Mouse (Mus musculus): Measurements from ENCODE around the gene Olfr263. TPM values are rescaled to one million over a fixed set of nuclear protein-coding genes. Genes with fewer than 3 reads are reported as not detected.
"Not testable (repeated sequence)": the region's sequence is repeated elsewhere in the genome, so short reads cannot be mapped to it uniquely, and the experiment has no call there.

The Olfr263 gene
- polyA plus RNA-seq (2012; rRNA removed), result not detected in 2 replicates

DNA sequence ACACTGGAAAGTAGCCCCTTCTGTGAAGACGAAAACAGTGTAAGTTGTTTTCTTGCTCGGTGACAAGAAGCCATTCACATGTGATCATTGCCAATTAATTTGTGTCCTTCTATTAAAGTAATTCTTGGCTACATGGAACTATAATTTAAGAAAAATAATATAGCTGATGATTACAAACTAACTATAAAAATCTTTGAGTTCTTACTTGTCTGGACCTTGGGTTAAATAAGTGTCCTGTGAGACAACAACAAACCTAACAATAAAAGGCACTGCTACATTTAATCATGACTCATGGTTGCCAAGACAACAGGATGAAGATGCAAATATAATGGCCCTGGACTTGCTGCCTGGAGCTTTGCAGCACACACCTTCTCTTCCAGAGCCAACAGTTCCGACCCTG, at the start of gene Olfr263:
TSS of gene Olfr263 (plus strand) at position 301 of the 400 bp plus-strand sequence.
- not testable (repeated sequence) for H3K27me3 ChIP-seq (replicated peaks; ENCODE audit: control insufficient read depth, insufficient read depth, low read length); DNase-seq
- WGBS, result 84% methylated on average over 3 of the region's 3 CpGs

DNA sequence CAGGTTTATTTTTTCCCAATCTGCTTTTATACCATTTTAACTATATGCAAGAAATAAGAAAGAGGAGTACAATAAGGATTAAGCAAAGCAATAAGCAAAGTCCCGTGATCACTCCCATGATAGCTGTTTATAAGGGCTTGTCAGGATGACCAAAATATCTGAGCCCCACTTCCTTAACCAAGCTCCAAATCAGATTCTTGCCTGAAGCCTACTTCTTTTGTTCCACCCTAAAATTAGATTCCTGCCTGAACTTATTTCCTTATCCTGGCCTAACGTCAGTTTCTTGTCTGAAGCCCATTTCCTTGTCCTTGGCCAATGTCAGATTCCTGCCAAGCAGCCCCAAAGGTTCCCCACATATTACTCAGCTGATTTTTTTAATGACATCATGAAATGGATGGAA, 46.8 kb upstream of the Olfr263 start:
- TF ChIP-seq CTCF (conservative IDR thresholded peaks at IDR 0.05; ENCODE audit: insufficient read depth, insufficient read length, low read depth, low read length), result no peak
- no peak for TF ChIP-seq POLR2A (IDR thresholded peaks at IDR 0.05; ENCODE audit: low read depth, low read length)
- 53% methylated on average over 2 of the region's 2 CpGs for WGBS
- H3K4me1 ChIP-seq (ENCODE audit: control insufficient read depth, insufficient read depth, low read length), result no peaks in the 10 kb centered on the region
- H3K36me3 ChIP-seq (ENCODE audit: control insufficient read depth, insufficient read depth, low read length), result no peaks in the 10 kb centered on the region
- no peak overlapping the region for H3K4me3 ChIP-seq (ENCODE audit: insufficient read depth, low read depth, low read length)
- no peak overlapping the region for H3K27ac ChIP-seq (ENCODE audit: insufficient read depth, low read depth, low read length)
- DNase-seq, result peak; percentile 62
- no peaks in the 10 kb centered on the region for H3K27me3 ChIP-seq (replicated peaks; ENCODE audit: control insufficient read depth, insufficient read depth, low read length)

More for the DNA sequence above, at the start of gene Olfr263:
- not testable (repeated sequence) for H3K27ac ChIP-seq (ENCODE audit: insufficient read depth, low read depth, low read length); H3K36me3 ChIP-seq (ENCODE audit: control insufficient read depth, insufficient read depth, low read length); H3K4me3 ChIP-seq (ENCODE audit: insufficient read depth, low read depth, low read length); H3K4me1 ChIP-seq (ENCODE audit: control insufficient read depth, insufficient read depth, low read length)

DNA sequence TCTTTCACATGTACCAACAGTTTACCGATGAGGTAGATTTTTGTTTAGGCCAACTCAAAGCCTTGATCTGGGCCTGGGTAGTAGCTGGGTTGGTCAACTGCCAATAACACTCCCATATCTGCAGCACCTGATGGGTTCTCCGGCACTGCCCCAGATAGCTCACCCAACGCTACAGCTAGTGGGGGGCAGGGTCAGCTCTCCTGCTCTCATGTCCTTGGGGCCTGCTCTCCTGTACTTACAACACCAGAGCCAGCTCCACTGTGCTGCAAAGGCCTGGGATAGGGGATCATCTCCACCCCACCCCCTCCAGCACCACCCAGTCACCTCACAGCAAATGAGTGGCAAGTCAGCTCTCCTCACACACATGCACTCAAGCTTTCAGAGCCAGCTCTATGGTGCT, 19.7 kb upstream of the Olfr263 start:
- DNase-seq, result no peak
- Histone ChIP-seq H3K27ac (ENCODE audit: insufficient read depth, low read depth, low read length) (no peak overlapping the region), H3K27me3 (replicated peaks; ENCODE audit: control insufficient read depth, insufficient read depth, low read length) (no peaks in the 10 kb centered on the region), H3K36me3 (ENCODE audit: control insufficient read depth, insufficient read depth, low read length) (no peaks in the 10 kb centered on the region), H3K4me3 (ENCODE audit: insufficient read depth, low read depth, low read length) (no peak overlapping the region), H3K4me1 (ENCODE audit: control insufficient read depth, insufficient read depth, low read length) (no peaks in the 10 kb centered on the region)
- TF ChIP-seq CTCF (conservative IDR thresholded peaks at IDR 0.05; ENCODE audit: insufficient read depth, insufficient read length, low read depth, low read length) (no peak), POLR2A (IDR thresholded peaks at IDR 0.05; ENCODE audit: low read depth, low read length) (no peak)
- WGBS, result 92% methylated on average over 3 of the region's 3 CpGs

DNA sequence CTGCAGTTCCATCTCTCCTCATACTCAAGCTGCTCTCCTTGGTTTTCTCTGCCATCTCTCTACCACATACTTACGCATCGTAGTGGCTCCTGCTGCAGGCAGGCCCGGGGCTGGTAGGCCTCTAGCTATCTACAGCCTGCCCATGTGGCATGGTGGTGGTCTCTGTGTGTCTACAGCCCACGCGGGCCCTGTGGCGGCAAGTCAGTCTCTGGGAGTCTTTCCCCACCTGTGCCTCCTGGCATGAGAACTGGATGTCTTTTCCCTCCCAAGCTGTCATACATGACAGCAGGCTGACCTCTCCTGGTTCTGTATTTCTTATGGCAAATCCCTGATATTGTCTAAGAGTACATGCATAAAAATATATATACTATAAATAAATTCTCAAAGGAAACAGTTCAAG, 19.0 kb upstream of the Olfr263 start:
- no peak overlapping the region for H3K4me3 ChIP-seq (ENCODE audit: insufficient read depth, low read depth, low read length)
- 94% methylated on average over 6 of the region's 6 CpGs for WGBS
- no peaks in the 10 kb centered on the region for H3K4me1 ChIP-seq (ENCODE audit: control insufficient read depth, insufficient read depth, low read length)
- no peak for DNase-seq
- H3K27me3 ChIP-seq (replicated peaks; ENCODE audit: control insufficient read depth, insufficient read depth, low read length), result no peaks in the 10 kb centered on the region
- H3K36me3 ChIP-seq (ENCODE audit: control insufficient read depth, insufficient read depth, low read length), result no peaks in the 10 kb centered on the region
- TF ChIP-seq CTCF (conservative IDR thresholded peaks at IDR 0.05; ENCODE audit: insufficient read depth, insufficient read length, low read depth, low read length) (no peak), POLR2A (IDR thresholded peaks at IDR 0.05; ENCODE audit: low read depth, low read length) (no peak)
- H3K27ac ChIP-seq (ENCODE audit: insufficient read depth, low read depth, low read length), result no peak overlapping the region

DNA sequence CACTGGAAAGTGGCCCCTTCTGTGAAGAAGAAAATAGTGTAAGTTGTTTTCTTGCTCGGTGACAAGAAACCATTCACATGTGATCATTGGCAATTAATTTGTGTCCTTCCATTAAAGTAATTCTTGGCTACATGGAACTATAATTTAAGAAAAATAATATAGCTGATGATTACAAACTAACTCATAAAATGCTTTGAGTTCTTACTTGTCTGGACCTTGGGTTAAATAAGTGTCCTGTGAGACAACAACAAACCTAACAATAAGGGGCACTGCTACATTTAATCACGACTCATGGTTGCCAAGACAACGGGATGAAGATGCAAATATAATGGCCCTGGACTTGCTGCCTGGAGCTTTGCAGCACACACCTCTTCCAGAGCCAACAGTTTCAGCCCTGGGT, 18.3 kb upstream of the Olfr263 start, which contains the start of gene Olfr1369-ps1:
TSS of gene Olfr1369-ps1 (plus strand) at position 301 of the 400 bp plus-strand sequence.
- not testable (repeated sequence) for H3K4me1 ChIP-seq (ENCODE audit: control insufficient read depth, insufficient read depth, low read length); H3K27ac ChIP-seq (ENCODE audit: insufficient read depth, low read depth, low read length); H3K27me3 ChIP-seq (replicated peaks; ENCODE audit: control insufficient read depth, insufficient read depth, low read length); DNase-seq; H3K4me3 ChIP-seq (ENCODE audit: insufficient read depth, low read depth, low read length); H3K36me3 ChIP-seq (ENCODE audit: control insufficient read depth, insufficient read depth, low read length)
- 82% methylated on average over 3 of the region's 3 CpGs for WGBS

DNA sequence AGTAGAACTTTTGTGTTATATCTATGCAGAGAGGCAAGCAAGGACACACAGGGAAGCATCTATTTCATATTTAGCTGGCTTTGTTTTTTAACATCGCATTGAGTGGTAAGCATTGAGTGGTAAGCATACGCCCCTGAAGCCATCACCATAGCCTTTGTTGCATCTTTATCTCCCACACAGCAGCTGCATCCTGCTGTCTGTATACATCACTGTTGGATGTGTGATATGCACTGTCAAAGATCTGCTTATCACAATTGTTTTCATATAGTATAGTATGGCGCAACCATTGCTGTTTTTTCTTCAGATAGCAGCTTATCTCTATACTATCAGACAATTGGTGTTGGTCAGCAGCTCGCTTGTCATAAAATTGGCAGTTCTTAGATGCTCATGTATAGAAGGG, 15.3 kb upstream of the Olfr263 start:
- DNase-seq, result no peak
- no peaks in the 10 kb centered on the region for H3K36me3 ChIP-seq (ENCODE audit: control insufficient read depth, insufficient read depth, low read length)
- H3K27ac ChIP-seq (ENCODE audit: insufficient read depth, low read depth, low read length), result no peak overlapping the region
- H3K4me1 ChIP-seq (ENCODE audit: control insufficient read depth, insufficient read depth, low read length), result no peaks in the 10 kb centered on the region
- 84% methylated on average over 4 of the region's 4 CpGs for WGBS
- H3K27me3 ChIP-seq (replicated peaks; ENCODE audit: control insufficient read depth, insufficient read depth, low read length), result no peaks in the 10 kb centered on the region
- TF ChIP-seq POLR2A (IDR thresholded peaks at IDR 0.05; ENCODE audit: low read depth, low read length) (no peak), CTCF (conservative IDR thresholded peaks at IDR 0.05; ENCODE audit: insufficient read depth, insufficient read length, low read depth, low read length) (no peak)
- H3K4me3 ChIP-seq (ENCODE audit: insufficient read depth, low read depth, low read length), result no peak overlapping the region

DNA sequence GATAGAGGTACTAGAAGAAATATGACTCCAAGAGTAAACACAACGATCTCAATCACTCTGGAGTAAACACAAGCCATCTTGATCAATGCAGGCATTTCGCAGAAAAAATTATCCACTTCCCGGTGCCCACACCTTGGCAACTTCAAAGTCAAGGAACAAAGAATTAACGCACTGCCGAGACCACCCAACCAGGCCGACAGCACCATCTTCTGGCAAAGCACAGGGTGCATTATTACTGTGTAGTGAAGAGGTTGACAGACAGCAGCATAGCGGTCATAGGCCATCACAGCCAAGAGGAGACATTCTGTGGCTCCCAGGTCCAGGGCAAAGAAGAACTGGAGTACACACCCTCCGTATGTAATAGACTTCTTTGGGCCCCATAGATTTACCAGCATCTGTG, 13.0 kb downstream of the Olfr263 start:
- DNase-seq, result peak; percentile 12
- no peak overlapping the region for H3K27ac ChIP-seq (ENCODE audit: insufficient read depth, low read depth, low read length)
- TF ChIP-seq POLR2A (IDR thresholded peaks at IDR 0.05; ENCODE audit: low read depth, low read length) (no peak), CTCF (conservative IDR thresholded peaks at IDR 0.05; ENCODE audit: insufficient read depth, insufficient read length, low read depth, low read length) (no peak; the same call in 1 of the 2 replicates)

DNA sequence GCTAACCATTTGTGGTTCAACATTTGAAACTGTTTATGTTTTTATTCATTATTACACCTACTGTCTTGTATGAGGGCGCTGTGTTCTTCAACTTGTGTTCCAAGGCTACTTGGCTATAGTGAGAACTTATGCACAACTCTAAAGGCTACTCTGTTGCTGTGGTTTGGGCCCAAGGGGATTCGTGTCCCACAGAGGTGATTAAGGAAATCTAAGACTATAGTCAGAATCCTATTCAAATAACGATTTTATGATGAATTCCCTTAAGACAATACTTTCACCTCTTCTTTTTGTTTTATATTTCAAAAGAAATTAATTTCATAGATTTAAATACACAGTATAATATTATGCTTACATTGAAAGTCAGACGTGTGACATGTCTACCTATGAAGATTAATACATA, 16.3 kb downstream of the Olfr263 start, which contains the start of gene Olfr1368:
TSS of gene Olfr1368 (minus strand) at position 101 of the 400 bp plus-strand sequence.
- Histone ChIP-seq H3K36me3 (ENCODE audit: control insufficient read depth, insufficient read depth, low read length) (no peaks in the 10 kb centered on the region), H3K4me3 (ENCODE audit: insufficient read depth, low read depth, low read length) (no peak within 1 kb of the TSS), H3K4me1 (ENCODE audit: control insufficient read depth, insufficient read depth, low read length) (no peaks in the 10 kb centered on the region), H3K27ac (ENCODE audit: insufficient read depth, low read depth, low read length) (no peak within 1 kb of the TSS), H3K27me3 (replicated peaks; ENCODE audit: control insufficient read depth, insufficient read depth, low read length) (no peaks in the 10 kb centered on the region)
- 75% methylated on average over 4 of the region's 4 CpGs for WGBS
- TF ChIP-seq CTCF (conservative IDR thresholded peaks at IDR 0.05; ENCODE audit: insufficient read depth, insufficient read length, low read depth, low read length), result no peak
- no peak for TF ChIP-seq POLR2A (IDR thresholded peaks at IDR 0.05; ENCODE audit: low read depth, low read length)
- no peak for DNase-seq

More for the DNA sequence above, 13.0 kb downstream of the Olfr263 start:
- WGBS, result 43% methylated on average over 8 of the region's 8 CpGs
- Histone ChIP-seq H3K4me1 (ENCODE audit: control insufficient read depth, insufficient read depth, low read length) (no peaks in the 10 kb centered on the region), H3K36me3 (ENCODE audit: control insufficient read depth, insufficient read depth, low read length) (no peaks in the 10 kb centered on the region), H3K4me3 (ENCODE audit: insufficient read depth, low read depth, low read length) (no peak overlapping the region), H3K27me3 (replicated peaks; ENCODE audit: control insufficient read depth, insufficient read depth, low read length) (no peaks in the 10 kb centered on the region)

Measured in kidney, adult 2 months (tissue).